Mouse (Mus musculus) intestine, embryonic 15.5 days (tissue): Measurements from ENCODE around the gene Col1a1. TPM values are rescaled to one million over a fixed set of nuclear protein-coding genes. Genes with fewer than 3 reads are reported as not detected.
A peak's percentile ranks its signal among the peaks of the same experiment; 100 is the strongest.

Experiments
- ATAC-seq: fragments of 200-750 bp; cut with Nextera tagmentation; 2 replicates; pipeline ENCODE4 v1.8.0; 2017; ENCODE audit warnings: moderate TSS enrichment, moderate library complexity
- H3K27ac ChIP-seq: fragments of 300-500 bp; sonication (generic); 2 replicates; pipeline ENCODE4 v1.5.1; 2015; ENCODE audit warnings: mild to moderate bottlenecking, inconsistent platforms
- H3K27me3 ChIP-seq: fragments of 300-500 bp; sonication (generic); replicated peaks from 2 replicates; pipeline ENCODE4 v1.6.1; 2015; ENCODE audit warnings: inconsistent platforms
- H3K36me3 ChIP-seq: fragments of 300-500 bp; sonication (generic); 2 replicates; pipeline ENCODE4 v1.6.1; 2015; ENCODE audit warnings: inconsistent platforms
- H3K4me1 ChIP-seq: fragments of 300-500 bp; sonication (generic); replicated peaks from 2 replicates; pipeline ENCODE4 v1.6.1; 2015; ENCODE audit warnings: inconsistent platforms
- H3K4me2 ChIP-seq: fragments of 300-500 bp; sonication (generic); replicated peaks from 2 replicates; pipeline ENCODE4 v1.6.1; 2015; ENCODE audit warnings: mild to moderate bottlenecking, inconsistent platforms
- H3K4me3 ChIP-seq: fragments of 300-500 bp; sonication (generic); replicated peaks from 2 replicates; pipeline ENCODE4 v1.5.1; 2015; ENCODE audit warnings: inconsistent platforms
- H3K9ac ChIP-seq: fragments of 300-500 bp; sonication (generic); 2 replicates; pipeline ENCODE4 v1.6.1; 2015; ENCODE audit warnings: inconsistent platforms
- H3K9me3 ChIP-seq: fragments of 300-500 bp; sonication (generic); 2 replicates; pipeline ENCODE4 v1.6.1; 2016; ENCODE audit warnings: inconsistent platforms
- WGBS: fragments of 180-500 bp; shearing (Covaris S2); methylation state at CpG from one replicate; pipeline ENCODE4 v1.1.7; 2015; 5-methylcytosine and 5-hydroxymethylcytosine counted together
- polyA plus RNA-seq: library from polyadenylated mRNA; unstranded; fragments of >200 nt; fragmentation: Nextera tagmentation; extraction: Ambion mirVana; gene quantifications from 2 replicates; pipeline ENCODE4 v1.2.1, GENCODE M21; 2015

The Col1a1 gene
- 984 and 1,087 TPM in 2 replicates for polyA plus RNA-seq

DNA sequence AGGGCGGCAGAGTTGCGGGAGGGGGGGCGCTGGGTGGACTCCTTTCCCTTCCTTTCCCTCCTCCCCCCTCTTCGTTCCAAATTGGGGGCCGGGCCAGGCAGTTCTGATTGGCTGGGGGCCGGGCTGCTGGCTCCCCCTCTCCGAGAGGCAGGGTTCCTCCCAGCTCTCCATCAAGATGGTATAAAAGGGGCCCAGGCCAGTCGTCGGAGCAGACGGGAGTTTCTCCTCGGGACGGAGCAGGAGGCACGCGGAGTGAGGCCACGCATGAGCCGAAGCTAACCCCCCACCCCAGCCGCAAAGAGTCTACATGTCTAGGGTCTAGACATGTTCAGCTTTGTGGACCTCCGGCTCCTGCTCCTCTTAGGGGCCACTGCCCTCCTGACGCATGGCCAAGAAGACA lies at the start of gene Col1a1:
TSS of gene Col1a1 (plus strand) at position 180 of the 400 bp plus-strand sequence.
- Histone ChIP-seq H3K9me3 (no peaks in the 10 kb centered on the region), H3K4me2 (peak within 1 kb of the TSS; percentile 74), H3K27me3 (peaks cover 3% of the 10 kb centered on the region; the same call in 1 of the 2 replicates), H3K27ac (peak within 1 kb of the TSS; percentile 90), H3K9ac (peak within 1 kb of the TSS; percentile 78), H3K4me1 (peaks cover 42% of the 10 kb centered on the region), H3K36me3 (peaks cover 3% of the 10 kb centered on the region; the same call in 1 of the 2 replicates), H3K4me3 (peak within 1 kb of the TSS; percentile 52)
- ATAC-seq, result peak; percentile 67
- WGBS, result 12% methylated on average over 19 of the region's 19 CpGs

DNA sequence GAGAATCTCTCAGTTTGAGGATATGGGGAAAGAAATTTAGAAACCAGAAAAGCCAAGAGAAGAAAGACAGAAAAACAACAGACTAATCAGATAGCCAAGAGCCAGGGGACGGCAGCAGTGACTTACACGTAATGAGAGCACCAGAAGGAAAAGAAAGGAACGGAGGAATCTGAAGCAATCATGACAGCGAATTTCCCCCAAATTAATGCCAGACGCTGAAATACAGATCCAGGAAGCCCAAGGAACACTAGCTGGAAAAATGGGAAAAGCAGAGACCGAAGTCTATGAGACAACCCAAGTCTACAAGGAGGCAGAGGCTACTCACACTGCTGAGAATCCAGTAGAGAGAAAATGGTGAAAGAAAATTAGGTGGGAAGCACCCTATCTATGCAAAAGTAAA lies 44.9 kb upstream of the Col1a1 start:
- no peak overlapping the region for H3K4me3 ChIP-seq

GRCm38 (mm10) chr11:94896753-94897376 lies 39.2 kb upstream of the Col1a1 start:
- ATAC-seq, result peak; percentile 70
- Histone ChIP-seq H3K4me3 (no peak overlapping the region), H3K27me3 (no peaks in the 10 kb centered on the region), H3K9ac (no peak overlapping the region), H3K27ac (peak overlapping the region; percentile 85), H3K4me1 (no peaks in the 10 kb centered on the region; the same call in 1 of the 2 replicates), H3K4me2 (no peak overlapping the region; the same call in 1 of the 2 replicates), H3K9me3 (no peaks in the 10 kb centered on the region), H3K36me3 (no peaks in the 10 kb centered on the region)
- 45% methylated on average over 16 of the region's 16 CpGs for WGBS

More for the DNA sequence above, 44.9 kb upstream of the Col1a1 start:
- H3K27me3 ChIP-seq, result no peaks in the 10 kb centered on the region
- no peak overlapping the region for H3K9ac ChIP-seq
- WGBS, result 87% methylated on average over 6 of the region's 6 CpGs
- no peak for ATAC-seq
- H3K4me1 ChIP-seq, result no peaks in the 10 kb centered on the region
- H3K27ac ChIP-seq, result no peak overlapping the region
- H3K4me2 ChIP-seq, result no peak overlapping the region
- no peaks in the 10 kb centered on the region for H3K36me3 ChIP-seq
- no peaks in the 10 kb centered on the region for H3K9me3 ChIP-seq

DNA sequence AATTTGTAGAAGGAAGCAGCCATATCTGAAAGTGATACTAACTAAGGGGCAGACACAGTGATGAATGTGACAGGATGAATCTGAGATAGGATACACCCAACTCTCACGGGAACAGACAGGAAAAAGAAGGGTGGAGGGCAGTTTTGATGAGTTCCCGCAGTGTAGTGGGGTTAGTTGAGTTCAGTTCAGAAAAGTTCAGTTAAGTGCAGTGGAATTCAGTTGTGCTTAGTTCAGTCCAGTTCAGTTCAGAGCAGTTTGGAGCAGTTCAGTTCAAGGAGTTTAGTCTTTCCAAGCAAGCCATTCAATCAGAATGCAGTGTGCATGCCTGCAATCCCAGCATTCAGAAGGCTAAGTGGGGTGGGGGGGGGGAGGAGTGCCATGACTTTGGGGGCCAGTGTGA lies 34.8 kb upstream of the Col1a1 start:
- no peaks in the 10 kb centered on the region for H3K9me3 ChIP-seq
- WGBS, result 47% methylated on average over 2 of the region's 2 CpGs
- no peak overlapping the region for H3K27ac ChIP-seq
- no peak overlapping the region for H3K9ac ChIP-seq
- no peaks in the 10 kb centered on the region for H3K36me3 ChIP-seq
- no peak for ATAC-seq
- no peak overlapping the region for H3K4me2 ChIP-seq
- no peak overlapping the region for H3K4me3 ChIP-seq
- no peaks in the 10 kb centered on the region; the same call in 1 of the 2 replicates for H3K4me1 ChIP-seq
- no peaks in the 10 kb centered on the region for H3K27me3 ChIP-seq

DNA sequence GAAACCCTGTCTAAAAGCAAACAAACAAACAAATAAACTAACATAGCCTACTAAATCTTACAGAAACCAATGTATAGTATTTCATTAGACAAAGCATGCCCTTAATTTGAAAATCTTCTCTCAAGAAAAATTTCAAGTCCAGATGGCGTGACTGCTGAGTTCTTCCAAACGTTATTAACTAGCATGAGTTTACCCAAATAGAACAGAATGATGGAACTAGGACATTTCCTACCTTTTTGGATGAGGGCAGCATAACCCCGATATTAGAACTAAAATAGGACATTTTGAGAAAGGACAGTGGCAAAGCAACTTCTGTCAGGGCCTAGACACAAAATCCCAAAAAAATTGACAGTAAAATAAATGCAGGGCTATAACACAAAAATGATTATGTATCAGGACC lies 31.7 kb upstream of the Col1a1 start:
- no peak overlapping the region for H3K27ac ChIP-seq
- WGBS, result 83% methylated on average over 3 of the region's 3 CpGs
- H3K4me1 ChIP-seq, result no peaks in the 10 kb centered on the region
- no peaks in the 10 kb centered on the region for H3K36me3 ChIP-seq
- no peaks in the 10 kb centered on the region for H3K27me3 ChIP-seq
- no peak overlapping the region for H3K9ac ChIP-seq
- ATAC-seq, result no peak
- no peaks in the 10 kb centered on the region for H3K9me3 ChIP-seq
- H3K4me3 ChIP-seq, result no peak overlapping the region
- H3K4me2 ChIP-seq, result no peak overlapping the region

- Histone ChIP-seq H3K4me1 (peaks cover 5% of the 10 kb centered on the region; the same call in 1 of the 2 replicates), H3K27me3 (no peaks in the 10 kb centered on the region)
- no peak for ATAC-seq
Observed at GRCm38 (mm10) chr11:94910971-94911370, 25.1 kb upstream of the Col1a1 start.

GRCm38 (mm10) chr11:94912568-94912967 lies 23.5 kb upstream of the Col1a1 start:
- Histone ChIP-seq H3K36me3 (no peaks in the 10 kb centered on the region), H3K9ac (no peak overlapping the region), H3K27me3 (no peaks in the 10 kb centered on the region), H3K4me1 (peaks cover 14% of the 10 kb centered on the region), H3K27ac (no peak overlapping the region), H3K4me3 (no peak overlapping the region), H3K4me2 (no peak overlapping the region), H3K9me3 (no peaks in the 10 kb centered on the region)
- no peak for ATAC-seq
- WGBS, result 62% methylated on average over 3 of the region's 3 CpGs

More at GRCm38 (mm10) chr11:94910971-94911370, 25.1 kb upstream of the Col1a1 start:
- Histone ChIP-seq H3K36me3 (no peaks in the 10 kb centered on the region), H3K9me3 (no peaks in the 10 kb centered on the region), H3K4me3 (no peak overlapping the region), H3K27ac (no peak overlapping the region), H3K9ac (no peak overlapping the region), H3K4me2 (no peak overlapping the region)
- WGBS, result 83% methylated on average over 5 of the region's 5 CpGs

DNA sequence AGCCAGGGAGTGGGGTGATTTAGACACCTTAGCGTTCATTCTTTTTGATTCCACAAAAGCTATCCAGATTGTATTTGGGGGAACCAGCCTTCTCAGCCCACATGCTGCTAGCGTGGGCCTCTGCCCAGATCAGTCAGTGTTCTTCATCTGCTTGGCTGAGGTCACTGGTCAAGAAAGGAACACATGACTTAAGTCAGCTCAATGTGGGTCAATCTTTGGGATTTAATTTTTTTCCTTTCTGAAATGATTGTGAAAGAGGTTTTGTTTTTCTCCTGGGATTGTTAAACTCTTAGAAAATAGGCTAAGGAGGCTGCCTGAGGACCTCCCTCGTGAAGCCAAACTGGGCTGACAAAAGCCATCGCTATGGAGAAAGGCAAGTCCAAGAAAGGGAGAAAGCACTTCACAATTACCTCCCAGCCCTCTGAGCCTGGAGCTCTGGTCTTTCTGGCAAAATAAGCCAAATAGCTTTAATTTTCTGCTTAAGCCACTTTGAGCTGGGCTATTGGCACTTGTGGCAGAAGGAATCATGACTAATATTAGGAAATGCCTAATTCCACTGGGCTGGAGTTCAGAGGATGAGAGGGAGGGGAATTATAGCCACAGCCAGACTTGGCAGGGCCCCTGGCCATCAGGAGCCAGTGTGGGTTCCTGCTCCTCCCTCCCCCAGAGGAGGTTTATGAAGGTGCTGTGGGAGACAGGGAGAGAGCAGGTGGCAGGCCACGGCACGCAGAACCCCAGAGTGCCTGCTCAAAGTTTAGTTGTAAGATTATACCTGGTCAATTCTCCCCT lies 22.5 kb upstream of the Col1a1 start:
- H3K4me1 ChIP-seq, result peaks cover 14% of the 10 kb centered on the region
- H3K4me2 ChIP-seq, result no peak overlapping the region
- no peak overlapping the region for H3K27ac ChIP-seq
- H3K9ac ChIP-seq, result no peak overlapping the region
- no peak overlapping the region for H3K4me3 ChIP-seq
- H3K27me3 ChIP-seq, result no peaks in the 10 kb centered on the region
- WGBS, result 72% methylated on average over 6 of the region's 6 CpGs
- ATAC-seq, result no peak
- H3K9me3 ChIP-seq, result no peaks in the 10 kb centered on the region
- no peaks in the 10 kb centered on the region for H3K36me3 ChIP-seq

DNA sequence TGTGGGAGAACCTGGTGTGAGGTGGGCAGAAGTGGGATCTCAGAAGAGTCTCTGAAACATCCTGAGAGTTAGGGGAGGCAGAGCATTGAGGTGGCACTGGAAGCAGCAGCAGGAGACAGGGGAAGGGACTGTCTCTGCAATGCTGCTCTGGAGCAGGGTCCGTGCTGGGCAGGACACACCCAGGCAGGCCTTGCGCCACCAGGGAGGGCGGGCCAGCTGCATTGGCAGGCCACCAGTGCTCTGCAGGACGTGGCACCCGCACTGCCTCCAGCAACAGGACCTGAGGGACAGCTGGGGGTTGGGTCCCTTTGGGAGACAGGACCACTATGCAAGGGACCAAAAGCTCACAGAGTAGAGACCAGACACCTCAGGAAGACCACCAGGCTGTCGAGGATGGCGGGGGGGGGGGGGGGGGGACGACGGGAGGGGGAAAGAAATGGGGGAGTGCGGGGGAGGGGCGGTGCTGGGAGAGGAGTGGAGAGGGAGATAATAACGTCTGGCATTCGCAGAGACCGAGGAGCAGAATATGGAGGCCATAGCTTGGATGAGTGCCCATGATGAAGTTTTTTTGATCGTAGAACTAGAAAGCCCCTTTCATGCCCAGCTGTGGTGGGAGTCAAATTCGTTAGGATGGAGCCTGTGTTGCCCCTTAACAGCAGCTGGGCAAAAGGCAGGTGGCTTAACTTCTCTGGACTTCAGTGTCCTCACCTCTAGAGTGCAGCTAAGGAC lies 20.2 kb upstream of the Col1a1 start:
- no peaks in the 10 kb centered on the region for H3K27me3 ChIP-seq
- no peak overlapping the region; the same call in 1 of the 2 replicates for H3K27ac ChIP-seq
- peak; percentile 37; the same call in 1 of the 2 replicates for ATAC-seq
- 34% methylated on average over 12 of the region's 16 CpGs for WGBS
- no peak overlapping the region for H3K4me3 ChIP-seq
- no peak overlapping the region for H3K4me2 ChIP-seq
- H3K9ac ChIP-seq, result no peak overlapping the region
- H3K9me3 ChIP-seq, result no peaks in the 10 kb centered on the region
- peaks cover 14% of the 10 kb centered on the region for H3K4me1 ChIP-seq
- H3K36me3 ChIP-seq, result no peaks in the 10 kb centered on the region

GRCm38 (mm10) chr11:94916477-94916876 lies 19.5 kb upstream of the Col1a1 start:
- Histone ChIP-seq H3K9me3 (no peaks in the 10 kb centered on the region), H3K9ac (no peak overlapping the region), H3K36me3 (no peaks in the 10 kb centered on the region), H3K27me3 (no peaks in the 10 kb centered on the region), H3K27ac (peak overlapping the region; percentile 40; the same call in 1 of the 2 replicates), H3K4me3 (no peak overlapping the region), H3K4me2 (no peak overlapping the region), H3K4me1 (peaks cover 16% of the 10 kb centered on the region)
- ATAC-seq, result peak; percentile 73
- 26% methylated on average over 4 of the region's 4 CpGs for WGBS

GRCm38 (mm10) chr11:94917717-94918116 lies 18.3 kb upstream of the Col1a1 start:
- Histone ChIP-seq H3K4me1 (peaks cover 16% of the 10 kb centered on the region), H3K9me3 (no peaks in the 10 kb centered on the region), H3K4me2 (no peak overlapping the region), H3K9ac (no peak overlapping the region), H3K27ac (no peak overlapping the region), H3K4me3 (no peak overlapping the region), H3K36me3 (no peaks in the 10 kb centered on the region), H3K27me3 (no peaks in the 10 kb centered on the region)
- 73% methylated on average over 6 of the region's 6 CpGs for WGBS
- no peak for ATAC-seq

GRCm38 (mm10) chr11:94920996-94921401 lies 15.0 kb upstream of the Col1a1 start:
- no peak for ATAC-seq
- H3K27ac ChIP-seq, result peak overlapping the region; percentile 52; the same call in 1 of the 2 replicates
- no peaks in the 10 kb centered on the region for H3K9me3 ChIP-seq
- no peak overlapping the region for H3K4me3 ChIP-seq
- WGBS, result 35% methylated on average over 6 of the region's 6 CpGs
- H3K27me3 ChIP-seq, result no peaks in the 10 kb centered on the region
- H3K36me3 ChIP-seq, result no peaks in the 10 kb centered on the region
- peaks cover 11% of the 10 kb centered on the region for H3K4me1 ChIP-seq
- no peak overlapping the region for H3K4me2 ChIP-seq
- no peak overlapping the region for H3K9ac ChIP-seq
